Mouse (Mus musculus) ovary, adult 10 weeks (tissue): ENCODE results near the gene Psmb8. TPM values are rescaled to one million over a fixed set of nuclear protein-coding genes. Genes with fewer than 3 reads are reported as not detected.

Experiments
- polyA plus RNA-seq: library from polyadenylated mRNA; stranded (reverse); fragments of 350-450 nt; fragmentation: Illumina TruSeq; extraction: RNeasy Lipid Tissue Mini Kit (QIAGEN cat#74804); gene quantifications from one replicate; pipeline ENCODE4 v1.2.3, GENCODE M21; 2014

Gene Psmb8
- polyA plus RNA-seq = 0.83 TPM

GRCm38 (mm10) chr17:34196941-34197894 is at the start of gene Psmb8:
Gene Psmb8, plus strand, starts transcription at chr17:34197721.

GRCm38 (mm10) chr17:34152923-34153322 is 44.6 kb upstream of the Psmb8 start, which contains the start of gene H2-DMb1:
Gene H2-DMb1, plus strand, starts transcription at chr17:34153072.

DNA sequence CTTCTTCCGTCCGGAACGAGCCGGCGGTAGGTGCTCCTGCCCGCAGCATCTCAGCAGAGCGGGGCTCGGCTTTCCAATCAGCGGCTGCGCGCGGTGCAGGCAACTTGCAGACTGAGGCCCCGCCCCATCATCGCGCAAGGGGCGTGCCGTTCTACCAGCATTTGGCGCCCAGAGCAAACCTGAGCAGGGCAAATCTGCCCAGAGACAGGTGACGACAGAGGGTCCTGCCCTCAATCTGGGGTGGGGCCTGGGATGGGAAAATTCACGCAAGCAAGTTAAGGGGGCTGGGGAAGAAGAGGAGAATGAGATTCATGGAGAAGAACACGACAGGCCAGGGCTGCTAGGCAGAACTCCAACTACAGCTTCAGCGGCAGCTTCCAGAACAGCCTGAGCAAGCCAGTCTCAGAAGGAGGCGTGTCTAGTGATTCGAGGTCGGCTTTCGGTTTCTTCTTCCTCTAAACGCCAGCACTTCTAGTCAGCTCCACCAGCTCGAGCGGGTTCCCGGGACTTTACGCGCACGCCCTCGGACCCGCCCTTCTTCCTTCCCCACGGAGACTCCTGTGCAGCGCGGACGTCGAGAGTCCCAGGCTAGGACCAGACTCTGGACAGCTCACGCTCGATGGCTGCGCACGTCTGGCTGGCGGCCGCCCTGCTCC is 10.1 kb upstream of the Psmb8 start, which contains the start of the genes Tap1 and Psmb9:
TSS of gene Tap1 (plus strand) at position 293 of the 656 bp plus-strand sequence.
TSS of gene Psmb9 (minus strand) at position 504 of the 656 bp plus-strand sequence.

DNA sequence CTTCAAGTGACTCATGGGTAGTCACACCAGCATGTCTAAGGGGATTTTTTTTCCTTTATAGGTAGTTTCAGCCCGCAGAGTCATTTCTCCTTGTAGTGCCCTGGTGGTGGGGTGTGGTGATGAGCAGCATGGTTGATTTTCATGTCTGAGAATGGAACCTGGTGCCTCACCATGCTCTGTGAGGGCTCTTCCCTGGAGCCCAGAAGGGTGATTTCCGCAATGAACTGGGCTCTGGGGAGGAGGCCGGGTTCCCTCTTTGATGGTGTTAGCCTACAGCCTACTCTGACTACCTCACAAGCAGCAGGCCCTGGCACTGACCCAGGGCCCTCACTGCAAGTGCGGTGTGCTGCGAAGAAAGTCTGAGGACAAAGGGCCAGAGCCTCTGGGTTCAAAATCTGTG is 5.9 kb downstream of the Psmb8 start, which contains the start of gene Tap2:
TSS of gene Tap2 (plus strand) at position 84 of the 400 bp plus-strand sequence.

DNA sequence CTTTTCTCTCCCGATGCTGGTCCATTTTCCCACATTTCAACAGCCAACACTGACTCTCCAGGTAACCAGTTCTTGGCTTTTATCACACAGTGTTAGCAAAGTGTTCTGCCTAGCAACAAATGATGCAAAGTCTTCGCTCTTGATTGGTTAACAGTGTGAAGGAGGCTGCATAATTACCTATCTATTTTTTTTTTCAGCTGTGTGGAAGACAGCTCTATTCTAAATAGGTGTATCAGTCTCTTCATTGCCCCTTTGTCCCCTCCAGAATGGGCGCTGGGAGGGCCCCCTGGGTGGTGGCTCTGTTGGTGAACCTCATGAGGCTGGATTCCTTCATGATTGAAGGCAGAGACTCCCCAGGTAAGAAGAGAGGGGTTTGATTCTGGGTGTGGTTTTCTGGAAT is 41.2 kb downstream of the Psmb8 start, which contains the start of gene H2-Ob:
TSS of gene H2-Ob (plus strand) at position 198 of the 400 bp plus-strand sequence.

Other genes with a start within 250 kb of the Psmb8 start
- 0.29 TPM for gene B3galt4, start 246.2 kb upstream of the Psmb8 start, polyA plus RNA-seq
- 3.7 TPM for gene Vps52, start 241.9 kb upstream of the Psmb8 start, polyA plus RNA-seq
- 24.9 TPM for gene Rps18, start 241.7 kb upstream of the Psmb8 start, polyA plus RNA-seq
- gene H2-K1, start 197.4 kb upstream of the Psmb8 start, polyA plus RNA-seq = 77.3 TPM
- gene Ring1, start 173.0 kb upstream of the Psmb8 start, polyA plus RNA-seq = 1.5 TPM
- gene H2-Ke6, start 169.7 kb upstream of the Psmb8 start, polyA plus RNA-seq = not detected
- gene Slc39a7, start 166.0 kb upstream of the Psmb8 start, polyA plus RNA-seq = 1.2 TPM
- 1.2 TPM for gene Rxrb, start 165.9 kb upstream of the Psmb8 start, polyA plus RNA-seq
- gene Col11a2, start 158.3 kb upstream of the Psmb8 start, polyA plus RNA-seq = not detected
- not detected for gene H2-Oa, start 105.4 kb upstream of the Psmb8 start, polyA plus RNA-seq
- gene H2-DMa, start 78.2 kb upstream of the Psmb8 start, polyA plus RNA-seq = not detected
- 266 TPM for gene Brd2, start 75.1 kb upstream of the Psmb8 start, polyA plus RNA-seq
- gene H2-DMb2, start 54.4 kb upstream of the Psmb8 start, polyA plus RNA-seq = 1.1 TPM
- gene H2-DMb1, start 44.6 kb upstream of the Psmb8 start, polyA plus RNA-seq = 5.0 TPM
- gene Tap1, start 10.2 kb upstream of the Psmb8 start, polyA plus RNA-seq = 2.4 TPM
- 2.2 TPM for gene Psmb9, start 10.0 kb upstream of the Psmb8 start, polyA plus RNA-seq
- gene Tap2, start 5.8 kb downstream of the Psmb8 start, polyA plus RNA-seq = not detected
- 3.7 TPM for gene H2-Ob, start 41.2 kb downstream of the Psmb8 start, polyA plus RNA-seq
- 33.0 TPM for gene H2-Ab1, start 60.0 kb downstream of the Psmb8 start, polyA plus RNA-seq
- gene H2-Aa, start 90.1 kb downstream of the Psmb8 start, polyA plus RNA-seq = 106 TPM
- 4.0 TPM for gene H2-Eb1, start 108.1 kb downstream of the Psmb8 start, polyA plus RNA-seq
- 0.17 TPM for gene H2-Eb2, start 127.9 kb downstream of the Psmb8 start, polyA plus RNA-seq
- gene Btnl2, start 157.1 kb downstream of the Psmb8 start, polyA plus RNA-seq = 0.97 TPM
- gene Btnl1, start 179.4 kb downstream of the Psmb8 start, polyA plus RNA-seq = 0.20 TPM
- 1.8 TPM for gene BC051142, start 201.1 kb downstream of the Psmb8 start, polyA plus RNA-seq